Mouse (Mus musculus) ES-E14 (cell line): Measurements from ENCODE around the gene Mmp24. TPM values are rescaled to one million over a fixed set of nuclear protein-coding genes. Genes with fewer than 3 reads are reported as not detected.

Experiments used
- DNase-seq: peaks from one replicate; pipeline ENCODE4 v3.0.0-alpha.2; 2013; ENCODE audit warnings: low read depth, low spot score
- H3K27ac ChIP-seq: 2 replicates; pipeline ENCODE4 v1.5.1; 2012; ENCODE audit warnings: low read depth, mild to moderate bottlenecking, low read length, moderate library complexity, mixed read lengths; ENCODE audit not compliant: poor library complexity, insufficient read depth, severe bottlenecking
- H3K36me3 ChIP-seq: 2 replicates; pipeline ENCODE4 v1.6.1; 2012; ENCODE audit warnings: mild to moderate bottlenecking, low read length, moderate library complexity, mixed read lengths; ENCODE audit not compliant: control insufficient read depth, poor library complexity, insufficient read depth, severe bottlenecking
- H3K4me1 ChIP-seq, 2 experiments: fragments of 150-350 bp in 1 of 2; sonication (generic) in 1 of 2; 2 replicates each; pipeline ENCODE4 v1.6.1; 2012; ENCODE audit warnings: low read length in 2 of 2, mild to moderate bottlenecking in 1 of 2, mixed read lengths in 1 of 2; ENCODE audit not compliant: control insufficient read depth in 2 of 2, insufficient read depth in 2 of 2, poor library complexity in 1 of 2
- H3K4me3 ChIP-seq, 2 experiments: fragments of 150-350 bp in 1 of 2; sonication (generic) in 1 of 2; 2 replicates each; pipeline ENCODE4 v1.5.1; 2012; ENCODE audit warnings: low read length in 2 of 2, low read depth in 1 of 2, mild to moderate bottlenecking in 1 of 2, mixed read lengths in 1 of 2; ENCODE audit not compliant: insufficient read depth in 1 of 2, poor library complexity in 1 of 2, severe bottlenecking in 1 of 2
- H3K9ac ChIP-seq: 2 replicates; pipeline ENCODE4 v1.6.1; 2012; ENCODE audit warnings: low read depth, mild to moderate bottlenecking, low read length, mixed read lengths; ENCODE audit not compliant: poor library complexity, insufficient read depth, severe bottlenecking
- H3K9me3 ChIP-seq: fragments of 150-350 bp; sonication (generic); 2 replicates; pipeline ENCODE4 v1.6.1; 2012; ENCODE audit warnings: low read depth, mild to moderate bottlenecking, low read length; ENCODE audit not compliant: control insufficient read depth, insufficient read depth
- CHD2 ChIP-seq: IDR thresholded peaks from 2 replicates; pipeline ENCODE4 v1.6.1; 2014; ENCODE audit warnings: mild to moderate bottlenecking, low read depth, low read length, inconsistent platforms
- HCFC1 ChIP-seq: IDR thresholded peaks from 2 replicates; pipeline ENCODE4 v1.6.1; 2012; ENCODE audit warnings: low read length, inconsistent platforms, borderline replicate concordance; ENCODE audit not compliant: insufficient read depth
- MAFK ChIP-seq: IDR thresholded peaks from 2 replicates; pipeline ENCODE4 v1.6.1; 2014; ENCODE audit warnings: mild to moderate bottlenecking, low read depth, low read length, inconsistent platforms; ENCODE audit not compliant: insufficient read depth
- ZC3H11A ChIP-seq: IDR thresholded peaks from 2 replicates; pipeline ENCODE4 v1.6.1; 2012; ENCODE audit warnings: low read depth, mild to moderate bottlenecking, inconsistent platforms, low read length, borderline replicate concordance
- ZNF384 ChIP-seq: IDR thresholded peaks from 2 replicates; pipeline ENCODE4 v1.6.1; 2012; ENCODE audit warnings: low read depth, low read length, inconsistent platforms
- in situ Hi-C, 2 experiments: fragments of 600-800 bp; cut with MboI; formaldehyde crosslinking; loops; one replicate each; pipeline ENCODE4 v1.15.1; 2025; ENCODE audit warnings: low sequenced_read_pairs in 2 of 2, inconsistent platforms in 1 of 2; ENCODE audit not compliant: unreplicated experiment in 2 of 2
- total RNA-seq: library from RNA; depleted of rRNA; stranded (reverse); fragments of 300-350 nt; gene quantifications from 2 replicates; pipeline ENCODE4 v1.2.3, GENCODE M21; 2012

The Mmp24 gene
- total RNA-seq, 1 experiment, result 0.76 TPM

- no peak for DNase-seq
- H3K4me3 ChIP-seq, result no peak overlapping the region
- peaks cover 0 to 6% of the 10 kb centered on the region in 2 experiments; a peak in 1 of 4 replicates for H3K4me1 ChIP-seq
- no peaks in the 10 kb centered on the region for H3K9me3 ChIP-seq
- peaks cover 3% of the 10 kb centered on the region; the same call in 1 of the 2 replicates for H3K36me3 ChIP-seq
- in situ Hi-C loops, result no loop called here
- H3K9ac ChIP-seq, result no peak overlapping the region
- no peak overlapping the region for H3K27ac ChIP-seq
- TF ChIP-seq HCFC1 (no peak), MAFK (no peak), ZNF384 (no peak), CHD2 (no peak), ZC3H11A (no peak)
These were observed 39.7 kb downstream of the Mmp24 start for GRCm38 (mm10) chr2:155814829-155815228.

- H3K9me3 ChIP-seq, result no peaks in the 10 kb centered on the region
- no peak overlapping the region for H3K9ac ChIP-seq
- in situ Hi-C loops, result no loop called here
- H3K4me1 ChIP-seq, result peaks cover 0 to 6% of the 10 kb centered on the region in 2 experiments; a peak in 1 of 4 replicates
- no peak for DNase-seq
- TF ChIP-seq HCFC1 (no peak), CHD2 (no peak), ZNF384 (no peak), ZC3H11A (no peak), MAFK (no peak)
- no peak overlapping the region for H3K4me3 ChIP-seq
- no peak overlapping the region for H3K27ac ChIP-seq
- peaks cover 10% of the 10 kb centered on the region for H3K36me3 ChIP-seq
These were observed 41.0 kb downstream of the Mmp24 start for GRCm38 (mm10) chr2:155816179-155816578.

- Histone ChIP-seq H3K9ac (no peak overlapping the region; the same call in 1 of the 2 replicates), H3K4me1 (peaks cover 0 to 2% of the 10 kb centered on the region in 2 experiments; a peak in 1 of 4 replicates), H3K27ac (no peak overlapping the region), H3K4me3 (no peak overlapping the region), H3K36me3 (peaks cover 21% of the 10 kb centered on the region), H3K9me3 (no peaks in the 10 kb centered on the region)
- TF ChIP-seq HCFC1 (no peak), CHD2 (no peak), ZC3H11A (no peak), MAFK (no peak), ZNF384 (no peak)
- in situ Hi-C loops, result no loop called here
- no peak for DNase-seq
These were observed 42.4 kb downstream of the Mmp24 start for GRCm38 (mm10) chr2:155817301-155818245.

- H3K27ac ChIP-seq, result no peak overlapping the region
- H3K9me3 ChIP-seq, result no peaks in the 10 kb centered on the region
- TF ChIP-seq CHD2, result peak; percentile 24; the same call in 1 of the 2 replicates
- no peak for TF ChIP-seq ZC3H11A
- TF ChIP-seq HCFC1, result no peak
- TF ChIP-seq MAFK, result no peak
- TF ChIP-seq ZNF384, result no peak
- H3K4me1 ChIP-seq, result peaks cover 0 to 1% of the 10 kb centered on the region in 2 experiments; a peak in 1 of 4 replicates
- H3K4me3 ChIP-seq, result peak overlapping the region; percentile 76 to 87
- H3K9ac ChIP-seq, result peak overlapping the region; percentile 86
- peaks cover 32% of the 10 kb centered on the region for H3K36me3 ChIP-seq
- peak; percentile 89 for DNase-seq
- in situ Hi-C loops, result no loop called here
These were observed 43.7 kb downstream of the Mmp24 start for GRCm38 (mm10) chr2:155818596-155819391.
